Mouse (Mus musculus): ENCODE measurements at regions not wholly inside any gene's neighbourhood (a gene's known extent, or its start where the extent isn't known, plus 50 kb on each side); places are given as distances from the start of the nearest gene placed in this dataset.
A peak's percentile ranks its signal among the peaks of the same experiment; 100 is the strongest.

DNA sequence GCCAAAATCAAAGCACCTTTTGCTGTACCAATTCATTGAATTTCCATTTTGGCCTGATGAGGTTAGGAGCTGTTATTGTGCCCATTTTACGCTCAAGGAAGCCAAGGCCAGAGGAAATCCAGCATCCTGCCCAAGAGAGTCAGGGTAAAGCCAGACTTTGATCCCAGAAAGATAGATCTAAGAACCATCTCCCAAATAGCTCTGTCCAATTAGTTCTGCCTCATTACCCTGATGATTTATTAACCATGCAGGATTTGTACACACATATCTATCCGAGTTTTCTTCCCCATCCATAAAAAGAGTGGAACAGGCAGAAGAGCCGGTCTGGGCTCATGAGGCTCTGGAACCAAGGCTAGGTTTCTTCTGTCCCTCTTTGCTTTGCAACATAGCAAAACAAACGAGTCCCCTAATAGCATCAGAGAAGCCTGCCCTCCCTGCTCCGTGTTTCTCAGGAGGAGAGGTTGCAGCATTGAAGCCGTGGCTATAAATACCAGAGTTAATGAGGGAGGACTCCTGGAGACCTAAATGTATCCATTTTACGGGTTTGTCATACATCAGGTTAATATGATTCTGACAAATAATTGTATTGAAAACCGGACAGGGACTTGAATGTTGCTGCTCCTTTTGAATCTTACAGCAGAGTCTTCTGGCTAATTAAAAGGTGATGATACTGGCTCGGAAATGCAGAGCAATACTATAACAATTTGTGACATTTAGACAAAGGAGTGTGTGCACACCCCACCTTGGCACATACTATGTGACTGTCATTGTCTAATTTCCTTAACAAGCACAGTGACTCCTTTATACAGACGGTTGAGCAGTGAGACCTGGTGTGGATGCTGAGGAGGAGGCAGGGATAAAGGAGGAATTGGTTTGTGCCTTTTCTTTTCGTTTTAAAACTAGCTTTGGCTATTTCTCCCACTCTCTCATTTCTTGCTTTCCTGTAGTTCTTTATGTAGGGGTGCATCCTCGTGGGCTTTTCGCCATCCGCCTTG is 185.0 kb downstream of the Cd47 start:
- Histone ChIP-seq H3K4me1 (peaks cover 4% of the 10 kb centered on the region), H3K27me3 (ENCODE audit: low read depth, poor library complexity, severe bottlenecking) (no peaks in the 10 kb centered on the region), H3K27ac (replicated peaks) (no peak overlapping the region), H3K4me3 (no peak overlapping the region), H3K36me3 (no peaks in the 10 kb centered on the region), H3K9me3 (replicated peaks) (no peaks in the 10 kb centered on the region)
- 82% methylated on average over 14 of the region's 14 CpGs for WGBS
- no peak for DNase-seq (ENCODE audit: low spot score)

DNA sequence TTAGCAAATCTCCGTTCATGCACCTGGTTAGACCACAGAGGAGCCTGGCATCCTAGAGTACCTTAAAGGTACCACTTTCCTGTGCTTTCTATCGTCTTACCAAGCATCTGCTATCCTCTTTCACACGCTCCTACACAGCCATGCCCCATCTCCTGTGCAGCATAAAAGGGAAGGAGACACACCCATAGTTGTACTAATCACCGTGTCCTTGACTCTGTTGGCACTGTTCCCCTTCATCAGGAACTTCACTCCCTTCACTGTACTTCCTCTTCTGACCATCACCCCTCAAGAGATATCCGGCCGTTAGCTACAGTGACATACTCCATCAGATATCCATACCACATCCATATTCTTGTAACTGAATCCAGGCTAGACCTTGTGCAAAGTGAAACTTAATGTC is 186.6 kb downstream of the Cd47 start:
- WGBS, result 84% methylated on average over 6 of the region's 6 CpGs

DNA sequence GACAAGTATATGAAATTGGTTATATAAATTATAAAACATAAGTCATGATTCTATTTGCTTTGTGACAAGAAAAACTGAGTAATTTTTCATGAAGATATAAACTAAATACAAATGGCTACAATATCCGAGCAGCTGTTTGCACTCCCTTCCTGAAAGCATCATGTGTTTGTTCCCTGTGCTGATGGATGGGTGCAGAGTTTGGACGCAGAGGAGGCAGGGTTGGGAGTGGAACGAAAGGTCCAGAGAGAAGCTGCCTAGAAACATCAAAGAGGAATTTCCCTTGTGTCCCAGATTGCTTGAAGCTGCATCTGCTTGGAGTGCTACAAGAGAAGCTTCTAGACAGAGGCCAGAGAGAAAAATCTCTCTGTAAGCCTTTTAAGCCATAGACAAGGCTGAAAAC is 195.5 kb downstream of the Cd47 start:
- no peaks in the 10 kb centered on the region for H3K9me3 ChIP-seq (replicated peaks)
- no peaks in the 10 kb centered on the region for H3K27me3 ChIP-seq (ENCODE audit: low read depth, poor library complexity, severe bottlenecking)
- no peak for DNase-seq (ENCODE audit: low spot score)
- peaks cover 13% of the 10 kb centered on the region for H3K4me1 ChIP-seq
- no peak overlapping the region for H3K27ac ChIP-seq (replicated peaks)
- no peaks in the 10 kb centered on the region for H3K36me3 ChIP-seq
- no peak overlapping the region for H3K4me3 ChIP-seq
- 87% methylated on average over 3 of the region's 3 CpGs for WGBS

More for the DNA sequence above, 186.6 kb downstream of the Cd47 start:
- H3K27ac ChIP-seq (replicated peaks), result no peak overlapping the region
- no peaks in the 10 kb centered on the region for H3K27me3 ChIP-seq (ENCODE audit: low read depth, poor library complexity, severe bottlenecking)
- no peak overlapping the region for H3K4me3 ChIP-seq
- DNase-seq (ENCODE audit: low spot score), result no peak
- H3K9me3 ChIP-seq (replicated peaks), result no peaks in the 10 kb centered on the region
- H3K4me1 ChIP-seq, result no peaks in the 10 kb centered on the region
- H3K36me3 ChIP-seq, result no peaks in the 10 kb centered on the region

DNA sequence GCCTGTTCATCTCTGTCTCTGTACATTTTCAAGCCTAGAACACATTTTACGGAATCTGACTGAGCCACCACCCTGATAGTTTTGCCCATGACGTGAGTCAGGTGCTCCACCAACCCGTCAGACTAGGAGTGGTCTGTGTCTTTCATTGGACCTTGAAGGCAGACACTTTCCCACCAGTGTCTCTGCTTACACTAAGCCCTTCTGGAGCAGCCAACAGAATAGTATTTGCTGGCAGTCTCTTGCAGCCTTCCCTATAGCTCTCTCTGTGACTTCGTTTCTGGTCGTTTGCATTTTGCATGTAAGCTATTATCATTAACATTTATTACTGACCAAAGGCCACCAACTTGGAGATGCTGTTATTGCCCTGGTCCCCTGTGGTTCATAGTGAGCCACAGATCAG is 196.3 kb downstream of the Cd47 start:
- Histone ChIP-seq H3K36me3 (no peaks in the 10 kb centered on the region), H3K27ac (replicated peaks) (no peak overlapping the region), H3K4me3 (no peak overlapping the region), H3K27me3 (ENCODE audit: low read depth, poor library complexity, severe bottlenecking) (no peaks in the 10 kb centered on the region), H3K4me1 (peaks cover 20% of the 10 kb centered on the region), H3K9me3 (replicated peaks) (no peaks in the 10 kb centered on the region)
- WGBS, result 88% methylated on average over 5 of the region's 5 CpGs
- DNase-seq (ENCODE audit: low spot score), result no peak

DNA sequence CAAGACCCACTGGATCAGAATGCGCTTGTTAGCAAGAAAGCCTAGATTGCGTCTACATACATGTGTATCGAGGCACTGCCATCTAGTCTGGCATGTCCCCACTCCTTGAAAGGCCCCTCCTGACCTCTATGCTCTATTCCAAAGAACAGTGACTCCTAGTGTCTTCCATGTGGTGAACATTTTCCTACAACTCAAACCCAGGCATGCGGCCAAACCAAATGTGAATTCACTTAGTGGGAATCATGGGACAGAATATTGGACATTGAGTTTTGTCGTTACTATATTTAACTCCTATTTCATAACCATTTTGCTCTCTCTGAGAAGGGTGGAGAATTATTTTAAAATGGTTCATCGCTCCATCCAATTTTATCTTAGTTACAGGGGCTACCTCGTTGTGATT is 196.7 kb downstream of the Cd47 start:
- peaks cover 25% of the 10 kb centered on the region for H3K4me1 ChIP-seq
- DNase-seq (ENCODE audit: low spot score), result no peak
- no peak overlapping the region for H3K4me3 ChIP-seq
- no peaks in the 10 kb centered on the region for H3K9me3 ChIP-seq (replicated peaks)
- H3K27ac ChIP-seq (replicated peaks), result no peak overlapping the region
- H3K36me3 ChIP-seq, result no peaks in the 10 kb centered on the region
- 96% methylated on average over 7 of the region's 7 CpGs for WGBS
- no peaks in the 10 kb centered on the region for H3K27me3 ChIP-seq (ENCODE audit: low read depth, poor library complexity, severe bottlenecking)

DNA sequence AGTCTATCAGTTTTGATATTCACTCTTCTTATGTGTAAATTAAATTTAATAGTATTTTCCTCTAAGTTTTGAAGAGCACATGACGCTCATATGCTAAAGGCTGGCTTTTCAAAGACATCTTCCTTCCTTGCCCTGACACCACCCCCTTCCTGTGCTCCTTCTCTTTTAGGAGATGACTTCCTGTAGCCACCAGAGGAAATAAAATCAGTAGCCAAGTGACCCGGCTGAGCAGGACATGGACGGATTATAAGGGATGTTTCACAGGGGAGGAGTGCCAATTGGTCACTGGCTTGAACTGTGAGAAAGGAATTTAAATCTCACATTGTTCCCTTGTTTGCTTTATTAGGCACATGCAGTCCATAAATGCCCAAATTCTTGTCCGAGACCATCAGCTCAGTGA is 200.5 kb downstream of the Cd47 start:
- Histone ChIP-seq H3K27ac (replicated peaks) (0 out of 2 replicates have a peak overlapping the region, but pooled peaks have one; percentile 28), H3K4me3 (no peak overlapping the region), H3K4me1 (peaks cover 32% of the 10 kb centered on the region), H3K9me3 (replicated peaks) (no peaks in the 10 kb centered on the region), H3K36me3 (no peaks in the 10 kb centered on the region), H3K27me3 (ENCODE audit: low read depth, poor library complexity, severe bottlenecking) (no peaks in the 10 kb centered on the region)
- WGBS, result 52% methylated on average over 4 of the region's 4 CpGs
- DNase-seq (ENCODE audit: low spot score), result no peak

DNA sequence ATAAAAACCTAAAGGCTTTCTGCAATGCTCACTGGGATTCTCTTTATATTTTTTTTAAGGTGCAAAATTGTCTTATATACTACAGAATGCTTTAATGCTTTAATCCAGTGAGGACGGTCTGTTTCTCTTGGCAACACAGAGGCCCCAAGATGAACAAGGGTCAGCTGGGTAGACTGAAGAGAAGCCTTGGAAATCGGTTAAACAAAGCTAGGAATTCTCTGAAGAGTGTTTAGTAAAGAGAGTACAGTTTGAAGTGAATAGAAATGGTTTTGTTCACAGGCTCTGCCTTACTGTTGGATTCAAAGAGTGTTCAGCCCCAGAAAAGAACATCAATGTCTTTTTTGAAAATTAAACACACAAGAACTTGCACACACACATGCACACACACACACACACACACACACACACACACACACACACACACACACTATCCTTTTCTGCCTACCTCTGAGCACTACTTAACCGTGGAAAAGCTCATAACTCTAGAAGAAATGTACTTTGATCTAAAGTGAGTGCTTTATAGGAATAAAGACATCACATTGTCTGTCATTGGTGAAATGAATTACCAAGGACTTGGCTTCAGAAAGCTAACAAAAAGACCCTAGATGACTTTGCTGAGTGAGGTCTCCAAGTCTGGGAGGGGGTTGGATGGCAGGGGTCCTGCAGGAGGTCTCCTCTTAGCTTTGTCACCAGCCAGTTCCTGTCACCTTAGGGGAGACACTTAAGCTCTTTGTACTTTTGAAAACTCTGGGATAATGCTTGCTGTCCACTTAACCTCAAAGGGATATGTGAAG is 201.5 kb downstream of the Cd47 start:
- 29% methylated on average over 3 of the region's 3 CpGs for WGBS
- no peaks in the 10 kb centered on the region for H3K36me3 ChIP-seq
- no peak for DNase-seq (ENCODE audit: low spot score)

DNA sequence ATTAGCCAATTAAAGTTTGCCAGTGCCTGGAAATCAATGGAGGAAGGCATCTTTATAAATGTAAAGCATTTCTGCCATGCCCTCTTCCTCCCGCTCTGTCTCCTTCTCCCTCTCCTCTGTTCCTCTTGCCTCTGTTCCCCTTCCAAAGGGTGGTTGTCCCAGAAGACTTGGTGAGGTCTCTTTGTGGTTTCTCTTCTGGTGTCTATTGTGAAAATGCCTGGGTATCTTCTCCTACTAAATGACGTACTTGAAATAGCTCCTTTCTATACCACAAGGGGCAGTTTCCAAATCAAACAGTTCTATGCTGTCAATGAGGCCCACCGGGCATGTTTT is 202.1 kb downstream of the Cd47 start:
- DNase-seq (ENCODE audit: low spot score), result no peak
- Histone ChIP-seq H3K27ac (replicated peaks) (0 out of 2 replicates have a peak overlapping the region, but pooled peaks have one; percentile 13), H3K9me3 (replicated peaks) (no peaks in the 10 kb centered on the region), H3K4me3 (no peak overlapping the region), H3K4me1 (peaks cover 32% of the 10 kb centered on the region), H3K36me3 (no peaks in the 10 kb centered on the region), H3K27me3 (ENCODE audit: low read depth, poor library complexity, severe bottlenecking) (no peaks in the 10 kb centered on the region)
- 56% methylated on average over 3 of the region's 3 CpGs for WGBS

More for the DNA sequence above, 201.5 kb downstream of the Cd47 start:
- no peaks in the 10 kb centered on the region for H3K27me3 ChIP-seq (ENCODE audit: low read depth, poor library complexity, severe bottlenecking)
- no peak overlapping the region for H3K4me3 ChIP-seq
- peaks cover 32% of the 10 kb centered on the region for H3K4me1 ChIP-seq
- H3K27ac ChIP-seq (replicated peaks), result 0 out of 2 replicates have a peak overlapping the region, but pooled peaks have one; percentile 13
- no peaks in the 10 kb centered on the region for H3K9me3 ChIP-seq (replicated peaks)

DNA sequence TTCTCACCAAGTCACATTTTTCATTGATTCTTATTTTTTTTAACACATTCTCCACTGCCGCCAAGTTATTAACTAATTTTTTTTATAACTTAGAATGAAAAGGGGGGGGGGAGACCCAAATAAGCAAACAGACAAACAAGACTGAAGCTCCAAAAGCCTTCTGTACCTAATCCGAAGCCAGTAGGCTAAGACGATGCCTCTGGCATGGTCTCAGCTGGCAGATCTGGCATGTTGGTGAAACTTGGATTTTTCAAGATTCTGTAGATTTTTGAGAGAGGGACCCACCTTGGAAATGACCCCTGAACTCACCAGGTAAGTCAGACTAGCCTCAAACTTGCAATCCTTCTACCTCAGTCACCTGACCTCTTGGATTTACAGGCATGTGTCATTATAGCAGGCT is 208.7 kb downstream of the Cd47 start:
- Histone ChIP-seq H3K27me3 (ENCODE audit: low read depth, poor library complexity, severe bottlenecking) (no peaks in the 10 kb centered on the region), H3K36me3 (no peaks in the 10 kb centered on the region), H3K9me3 (replicated peaks) (no peaks in the 10 kb centered on the region), H3K4me1 (no peaks in the 10 kb centered on the region), H3K4me3 (no peak overlapping the region), H3K27ac (replicated peaks) (no peak overlapping the region)
- no peak for DNase-seq (ENCODE audit: low spot score)
- 89% methylated on average over 3 of the region's 3 CpGs for WGBS

DNA sequence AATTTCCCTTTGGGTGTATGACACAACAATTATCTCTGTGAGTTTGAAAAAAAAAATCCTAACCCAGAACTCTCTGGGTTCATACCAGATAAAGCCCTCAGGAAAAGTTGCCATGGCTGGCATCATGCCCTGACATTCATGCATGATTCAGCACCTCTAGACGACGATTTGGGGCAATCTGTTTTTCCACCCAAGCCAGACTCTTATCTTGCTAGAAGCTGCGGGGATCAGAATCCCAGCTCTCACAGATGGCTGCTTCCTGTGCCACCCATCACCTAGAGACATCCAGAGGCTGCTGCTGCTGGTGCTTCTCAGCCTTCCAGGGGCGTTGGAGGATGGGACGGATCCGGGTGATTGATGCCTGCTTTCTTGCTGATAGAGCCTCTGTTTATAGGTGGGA is 209.2 kb downstream of the Cd47 start:
- H3K27me3 ChIP-seq (ENCODE audit: low read depth, poor library complexity, severe bottlenecking), result no peaks in the 10 kb centered on the region
- WGBS, result 76% methylated on average over 6 of the region's 6 CpGs

DNA sequence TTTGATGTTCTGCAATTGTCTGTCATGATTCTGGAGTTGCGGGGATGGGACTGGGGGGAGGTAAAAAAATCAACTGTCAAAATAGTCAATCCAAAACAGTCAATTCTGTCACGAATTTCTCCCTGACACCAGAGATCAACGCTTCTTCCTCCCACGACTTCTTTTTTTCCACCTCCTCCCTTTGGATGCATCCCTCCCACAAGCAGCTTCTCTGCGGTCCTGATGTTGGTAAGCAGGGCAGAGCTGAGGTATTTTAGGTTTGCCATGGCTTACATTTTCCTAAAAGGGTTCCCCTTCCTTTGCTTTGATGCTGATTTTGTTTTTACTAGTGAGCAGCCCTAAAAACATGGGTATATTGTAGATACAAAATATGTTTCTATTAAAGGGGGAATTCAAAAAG is 209.7 kb downstream of the Cd47 start:
- WGBS, result 76% methylated on average over 5 of the region's 5 CpGs
- Histone ChIP-seq H3K27ac (replicated peaks) (no peak overlapping the region), H3K9me3 (replicated peaks) (no peaks in the 10 kb centered on the region), H3K36me3 (no peaks in the 10 kb centered on the region), H3K4me3 (no peak overlapping the region), H3K27me3 (ENCODE audit: low read depth, poor library complexity, severe bottlenecking) (no peaks in the 10 kb centered on the region), H3K4me1 (no peaks in the 10 kb centered on the region)
- DNase-seq (ENCODE audit: low spot score), result no peak

More for the DNA sequence above, 209.2 kb downstream of the Cd47 start:
- Histone ChIP-seq H3K27ac (replicated peaks) (no peak overlapping the region), H3K4me1 (no peaks in the 10 kb centered on the region), H3K36me3 (no peaks in the 10 kb centered on the region), H3K9me3 (replicated peaks) (no peaks in the 10 kb centered on the region), H3K4me3 (no peak overlapping the region)
- no peak for DNase-seq (ENCODE audit: low spot score)

DNA sequence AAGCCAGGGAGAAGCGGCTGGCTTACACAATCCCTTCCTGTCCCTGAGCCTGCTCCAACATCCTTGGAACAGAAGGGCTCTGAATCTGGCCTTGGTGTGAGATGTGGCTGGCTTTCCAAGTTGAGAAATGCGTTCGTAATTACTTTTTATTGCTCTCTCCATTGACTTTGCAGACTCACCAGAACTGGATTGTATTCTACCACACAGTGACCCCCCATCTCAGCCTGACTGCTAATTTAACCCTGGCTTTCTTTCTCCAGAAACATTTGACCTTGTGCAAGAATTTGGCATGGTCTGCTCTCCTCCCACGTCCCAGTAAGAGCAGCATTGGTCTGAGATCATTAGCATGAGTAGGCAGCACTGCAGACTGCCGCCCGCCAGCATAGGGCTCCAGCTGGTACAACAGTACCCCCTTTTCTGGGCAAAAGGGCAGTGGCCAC is 210.2 kb downstream of the Cd47 start:
- DNase-seq (ENCODE audit: low spot score), result no peak
- Histone ChIP-seq H3K9me3 (replicated peaks) (no peaks in the 10 kb centered on the region), H3K27me3 (ENCODE audit: low read depth, poor library complexity, severe bottlenecking) (no peaks in the 10 kb centered on the region), H3K4me1 (no peaks in the 10 kb centered on the region), H3K4me3 (no peak overlapping the region), H3K36me3 (no peaks in the 10 kb centered on the region), H3K27ac (replicated peaks) (no peak overlapping the region)
- 83% methylated on average over 6 of the region's 6 CpGs for WGBS

DNA sequence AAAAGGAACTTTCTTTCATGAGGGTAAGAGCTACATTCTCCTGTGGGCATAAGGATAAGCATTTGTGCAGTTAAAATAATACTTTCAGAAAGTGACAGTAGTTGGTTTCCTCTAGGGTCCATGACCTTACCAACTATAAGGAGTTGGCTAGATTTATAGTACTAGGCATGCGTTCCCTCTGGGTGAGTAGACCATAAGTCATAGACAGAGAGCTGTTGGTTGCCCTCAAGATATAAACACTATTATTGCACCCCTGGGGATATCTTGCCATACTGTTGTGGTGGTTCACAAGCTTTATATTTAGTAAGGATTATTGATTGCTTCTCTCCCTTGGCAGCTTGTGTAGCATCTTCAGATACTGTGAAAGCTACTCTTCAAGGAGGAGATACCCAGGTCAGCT is 223.6 kb downstream of the Cd47 start:
- DNase-seq (ENCODE audit: low spot score), result no peak
- H3K4me3 ChIP-seq, result no peak overlapping the region
- no peaks in the 10 kb centered on the region for H3K27me3 ChIP-seq (ENCODE audit: low read depth, poor library complexity, severe bottlenecking)
- H3K4me1 ChIP-seq, result peaks cover 16% of the 10 kb centered on the region
- H3K9me3 ChIP-seq (replicated peaks), result no peaks in the 10 kb centered on the region
- WGBS, result 93% methylated on average over 1 of the region's 1 CpGs
- H3K36me3 ChIP-seq, result no peaks in the 10 kb centered on the region
- H3K27ac ChIP-seq (replicated peaks), result no peak overlapping the region

All from midbrain, embryonic 10.5 days (tissue).